Mouse (Mus musculus) olfactory bulb, adult 2 months (tissue): ENCODE results near the gene Mindy1.

Experiments used
- CTCF ChIP-seq: fragments of 200-500 bp; IDR thresholded peaks from 2 replicates; pipeline ENCODE4 v1.5.1; 2012; ENCODE audit warnings: low read depth, mild to moderate bottlenecking, low read length, moderate library complexity; ENCODE audit not compliant: insufficient read depth
- POLR2A ChIP-seq: fragments of 200-500 bp; IDR thresholded peaks from 2 replicates; pipeline ENCODE4 v1.6.1; 2012; ENCODE audit warnings: mild to moderate bottlenecking, low read depth, low read length, moderate library complexity; ENCODE audit not compliant: insufficient read depth

DNA sequence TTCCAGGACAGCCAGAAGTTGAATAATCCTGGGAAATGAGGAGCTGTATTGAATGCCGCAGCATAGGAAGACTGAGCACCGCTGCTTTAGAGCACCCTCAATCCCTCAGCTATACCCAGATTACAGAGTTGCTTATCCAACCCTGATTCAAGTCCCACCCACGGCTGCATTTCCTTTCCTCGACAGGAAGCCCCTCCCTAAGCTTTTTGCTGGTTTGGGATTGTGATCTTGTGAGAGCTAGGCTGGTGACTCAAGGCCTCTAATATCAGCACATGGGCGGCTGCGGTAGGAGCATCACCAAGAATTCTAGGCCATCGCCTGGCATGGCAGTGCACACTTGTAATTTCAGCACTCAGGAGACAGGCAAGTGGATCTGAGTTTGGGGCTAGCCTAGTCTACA is 5.4 kb downstream of the Mindy1 start:
- TF ChIP-seq CTCF (no peak), POLR2A (no peak)
